Mouse (Mus musculus) cerebellum, adult 2 months (tissue): Measurements from ENCODE around the gene Vps52.

Experiments
- CTCF ChIP-seq: fragments of 200-500 bp; IDR thresholded peaks from 2 replicates; pipeline ENCODE4 v1.5.1; 2011; ENCODE audit warnings: low read depth, mild to moderate bottlenecking, control low read depth, low read length, moderate library complexity, borderline replicate concordance; ENCODE audit not compliant: insufficient read depth
- POLR2A ChIP-seq: fragments of 200-500 bp; IDR thresholded peaks from 2 replicates; pipeline ENCODE4 v1.6.1; 2011; ENCODE audit warnings: low read length, control low read depth, borderline replicate concordance; ENCODE audit not compliant: insufficient read depth

DNA sequence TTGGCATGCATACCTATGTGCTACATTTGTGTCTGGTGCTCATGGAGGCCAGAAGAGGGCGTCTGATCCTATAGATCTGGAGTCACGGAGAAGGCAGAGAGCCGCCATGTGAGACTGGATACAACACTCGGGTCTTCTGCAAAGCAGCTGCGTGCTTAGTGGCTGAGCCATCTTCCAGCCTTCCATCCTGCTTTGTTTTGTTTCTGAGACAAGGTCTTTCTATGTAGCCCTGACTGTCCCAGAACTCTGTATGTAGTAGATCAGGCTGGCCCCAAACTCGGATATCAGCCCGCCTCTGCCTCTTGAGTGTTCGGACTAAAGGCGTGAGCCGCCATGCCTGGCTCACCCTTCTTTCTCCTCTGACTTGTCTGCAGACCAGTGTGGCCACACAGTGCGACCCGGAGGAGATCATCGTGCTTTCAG is 40.6 kb upstream of the Vps52 start:
- TF ChIP-seq POLR2A: no peak
- TF ChIP-seq CTCF: no peak
